Mouse (Mus musculus) cortical plate, adult 2 months (tissue): ENCODE results near the gene Scarf1. TPM values are rescaled to one million over a fixed set of nuclear protein-coding genes. Genes with fewer than 3 reads are reported as not detected.
A peak's percentile ranks its signal among the peaks of the same experiment; 100 is the strongest.
"Not testable (repeated sequence)": the region's sequence is repeated elsewhere in the genome, so short reads cannot be mapped to it uniquely, and the experiment has no call there.

Source experiments
- H3K27ac ChIP-seq: fragments of 200-500 bp; 2 replicates; pipeline ENCODE4 v1.5.1; 2012; ENCODE audit warnings: low read length, control low read depth, inconsistent platforms; ENCODE audit not compliant: insufficient read depth
- H3K4me1 ChIP-seq: fragments of 200-500 bp; 2 replicates; pipeline ENCODE4 v1.6.1; 2011; ENCODE audit warnings: low read length; ENCODE audit not compliant: control insufficient read depth, insufficient read depth
- H3K4me3 ChIP-seq: fragments of 200-500 bp; 2 replicates; pipeline ENCODE4 v1.5.1; 2011; ENCODE audit warnings: mild to moderate bottlenecking, low read length, control low read depth; ENCODE audit not compliant: insufficient read depth
- CTCF ChIP-seq: fragments of 200-500 bp; IDR thresholded peaks from 2 replicates; pipeline ENCODE4 v1.5.1; 2011; ENCODE audit warnings: mild to moderate bottlenecking, control low read depth, low read length; ENCODE audit not compliant: insufficient read depth; ENCODE audit errors: extremely low read depth
- POLR2A ChIP-seq: fragments of 200-500 bp; IDR thresholded peaks from 2 replicates; pipeline ENCODE4 v1.6.1; 2011; ENCODE audit warnings: mild to moderate bottlenecking, low read length, control low read depth; ENCODE audit not compliant: insufficient read depth; ENCODE audit errors: extremely low read depth
- polyA plus RNA-seq: library from polyadenylated mRNA; depleted of rRNA; stranded (reverse); fragments of >200 nt; gene quantifications from 2 replicates; pipeline ENCODE4 v1.2.3, GENCODE M21; 2012

Gene Scarf1
- polyA plus RNA-seq, 1 experiment: 3.2 TPM

DNA sequence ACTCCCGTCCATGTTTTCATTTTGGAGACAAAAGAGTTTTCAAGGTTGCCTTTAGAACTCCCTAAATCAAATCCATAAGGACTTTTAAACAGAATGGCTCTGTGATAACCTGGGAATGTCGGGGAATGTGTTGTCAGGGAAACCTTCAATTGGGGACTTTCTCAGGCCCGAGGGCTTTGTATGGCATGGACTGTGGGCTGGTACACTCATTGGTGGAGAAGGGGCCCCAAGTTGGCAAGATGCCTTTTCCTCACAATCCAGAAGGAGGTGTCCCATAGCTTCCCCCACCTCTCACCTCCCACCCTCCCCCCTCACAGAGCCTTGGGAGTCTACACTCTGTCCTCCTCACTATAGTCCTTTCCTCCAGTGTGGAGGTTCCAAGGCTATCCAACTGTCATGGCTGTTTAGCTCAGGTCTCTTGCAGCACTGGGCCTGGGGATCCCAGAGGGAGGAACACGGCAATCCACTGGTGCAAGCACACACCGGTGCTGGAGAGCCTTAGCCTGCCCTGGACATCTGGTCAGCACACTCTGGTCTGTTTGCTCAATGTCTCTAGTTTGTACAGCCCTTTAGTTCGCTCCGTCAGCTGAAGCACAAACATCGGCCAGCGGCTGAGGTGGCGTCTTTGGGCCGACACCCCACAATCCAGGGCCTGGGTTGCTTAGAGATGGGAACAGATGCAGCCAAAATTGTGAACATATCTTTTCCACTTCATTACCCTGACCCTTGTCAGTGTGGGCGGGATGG is 37.0 kb downstream of the Scarf1 start:
- Histone ChIP-seq H3K4me3 (no peak overlapping the region), H3K27ac (no peak overlapping the region), H3K4me1 (peaks cover 5% of the 10 kb centered on the region)
- TF ChIP-seq CTCF (no peak), POLR2A (no peak)

DNA sequence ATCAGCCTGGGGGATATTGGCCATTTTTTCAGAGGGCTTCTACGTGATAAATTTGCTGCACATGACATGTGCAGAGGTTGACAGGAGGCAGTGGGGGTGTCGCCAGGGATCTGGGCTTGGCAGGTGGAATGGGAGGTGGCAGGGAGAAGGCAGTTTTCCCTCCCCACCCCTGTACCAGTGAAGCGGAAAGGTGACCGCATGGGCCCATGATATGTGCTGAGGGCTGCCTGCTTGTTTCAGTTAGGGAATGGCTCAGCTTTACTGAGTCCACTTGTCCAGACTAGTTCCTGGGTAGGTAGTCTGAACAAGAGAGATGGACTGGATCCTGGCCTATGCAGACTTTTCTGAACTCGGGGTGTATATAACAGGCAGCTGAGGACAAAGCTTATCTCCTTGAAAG is 38.0 kb downstream of the Scarf1 start:
- Histone ChIP-seq H3K4me3 (no peak overlapping the region), H3K4me1 (peaks cover 5% of the 10 kb centered on the region), H3K27ac (peak overlapping the region; percentile 49; the same call in 1 of the 2 replicates)
- TF ChIP-seq CTCF: no peak
- TF ChIP-seq POLR2A: no peak

DNA sequence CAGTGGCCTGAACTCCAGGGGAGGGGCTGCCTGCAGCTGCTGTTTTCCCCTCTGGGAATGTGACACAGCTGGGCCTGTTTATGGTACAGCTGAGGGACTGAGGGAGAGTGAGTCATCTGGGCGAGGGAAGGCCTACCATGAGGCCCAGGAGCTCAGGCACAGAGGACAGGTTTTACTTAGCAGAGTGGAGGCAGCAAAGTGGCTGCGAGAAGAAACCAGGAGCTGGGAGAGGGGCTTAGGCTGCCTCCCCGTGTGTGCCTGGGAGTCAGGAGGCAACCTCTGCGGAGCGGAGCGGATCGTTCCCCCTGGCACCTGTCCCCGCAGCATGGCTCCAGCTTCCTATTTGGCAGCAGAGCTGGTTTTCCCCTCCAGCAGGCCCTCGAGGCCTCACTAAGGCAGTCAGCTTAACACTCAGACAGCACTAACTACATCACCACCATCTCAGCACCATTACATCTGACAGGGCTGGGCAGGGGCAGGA is 38.7 kb downstream of the Scarf1 start:
- Histone ChIP-seq H3K4me1 (peaks cover 5% of the 10 kb centered on the region), H3K27ac (peak overlapping the region; percentile 49), H3K4me3 (no peak overlapping the region)
- TF ChIP-seq CTCF: no peak
- TF ChIP-seq POLR2A: 0 out of 2 replicates have a peak, but pooled peaks have one; percentile 29

DNA sequence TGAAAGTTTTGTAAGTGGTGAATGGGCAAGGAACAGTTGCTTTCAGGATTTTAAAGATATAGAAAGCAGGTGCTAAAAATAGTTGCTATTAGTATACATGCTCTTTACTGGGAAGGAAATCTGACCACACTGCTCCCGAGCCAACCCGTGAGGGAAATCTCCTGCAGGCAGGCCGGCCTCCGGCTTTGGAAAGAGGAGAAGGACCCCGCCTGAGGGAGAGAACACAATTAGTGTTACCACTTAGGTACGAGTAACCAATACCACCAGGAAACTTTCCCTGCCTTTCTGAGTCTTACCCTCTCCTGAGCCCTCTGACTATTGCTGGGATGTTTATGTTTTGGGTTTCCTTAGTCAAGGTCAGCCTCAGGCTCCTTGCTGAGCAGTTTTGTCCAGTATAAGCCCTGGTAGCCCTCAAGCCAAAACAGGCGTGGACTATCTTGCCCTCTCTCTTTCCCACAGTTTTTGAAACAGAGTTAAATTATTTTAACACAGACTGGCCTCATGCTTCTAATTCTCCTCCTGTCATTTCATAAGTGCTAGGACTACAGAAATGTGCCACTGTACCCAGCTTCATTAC is 39.7 kb downstream of the Scarf1 start:
- TF ChIP-seq CTCF: no peak
- TF ChIP-seq POLR2A: no peak
- peaks cover 5% of the 10 kb centered on the region for H3K4me1 ChIP-seq
- no peak overlapping the region for H3K4me3 ChIP-seq
- H3K27ac ChIP-seq: no peak overlapping the region

DNA sequence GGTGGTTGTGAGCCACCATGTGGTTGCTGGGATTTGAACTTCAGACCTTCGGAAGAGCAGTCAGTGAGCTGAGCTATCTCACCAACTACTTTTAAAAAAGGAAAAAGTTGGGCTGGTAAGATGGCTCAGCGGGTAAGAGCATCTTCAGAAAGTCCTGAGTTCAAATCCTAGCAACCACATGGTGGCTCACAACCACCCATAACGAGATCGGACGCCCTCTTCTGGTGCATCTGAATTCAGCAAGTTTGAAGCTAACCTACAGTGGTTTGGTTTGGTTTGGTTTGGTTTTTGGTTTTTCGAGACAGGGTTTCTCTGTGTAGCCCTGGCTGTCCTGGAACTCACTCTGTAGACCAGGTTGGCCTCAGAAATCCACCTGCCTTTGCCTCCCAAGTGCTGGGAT is 42.7 kb downstream of the Scarf1 start:
- not testable (repeated sequence) for H3K4me3 ChIP-seq, H3K4me1 ChIP-seq, H3K27ac ChIP-seq

DNA sequence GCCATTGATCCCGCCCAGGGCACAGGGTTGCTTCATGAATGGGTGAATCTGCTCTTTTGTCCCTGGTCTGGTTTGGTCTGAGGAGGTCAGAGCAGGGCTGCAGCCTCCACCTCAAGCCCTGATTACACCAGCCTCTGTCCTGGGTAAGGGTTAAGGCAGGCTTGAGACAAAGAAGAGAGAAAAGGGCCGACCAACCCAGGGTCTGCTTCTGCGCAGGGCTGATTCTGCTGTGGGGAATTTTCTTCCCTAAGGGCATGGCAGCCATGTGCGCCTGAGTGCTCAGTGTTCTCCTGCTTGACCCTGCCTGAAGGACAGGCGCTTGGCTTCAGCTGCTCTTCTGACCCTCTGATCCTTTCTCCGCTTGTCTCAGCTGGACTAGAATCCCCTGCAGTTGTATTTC is 43.8 kb downstream of the Scarf1 start:
- Histone ChIP-seq H3K4me3 (no peak overlapping the region), H3K4me1 (no peaks in the 10 kb centered on the region), H3K27ac (no peak overlapping the region)
- TF ChIP-seq CTCF (no peak), POLR2A (no peak)

DNA sequence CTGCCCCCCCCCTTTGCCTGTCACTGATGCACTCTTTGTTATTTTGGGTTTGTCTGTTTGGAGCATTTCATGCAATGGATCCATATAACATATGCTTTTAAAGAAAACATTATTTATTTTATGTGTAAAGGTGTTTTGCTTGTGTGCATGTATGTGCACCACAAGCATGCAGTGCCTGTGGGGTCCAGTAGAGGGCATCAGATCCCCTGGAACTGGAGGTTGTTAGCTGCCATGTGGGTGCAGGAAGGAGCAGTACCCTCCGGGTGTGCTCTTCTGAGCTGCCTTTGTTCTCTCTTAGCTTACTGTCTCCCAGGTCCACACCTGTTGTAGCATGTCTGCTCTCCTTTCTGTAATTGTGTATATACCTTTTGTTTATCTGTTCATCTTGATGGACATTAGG is 44.8 kb downstream of the Scarf1 start:
- TF ChIP-seq CTCF (no peak), POLR2A (no peak)
- Histone ChIP-seq H3K27ac (no peak overlapping the region), H3K4me3 (no peak overlapping the region), H3K4me1 (no peaks in the 10 kb centered on the region)

DNA sequence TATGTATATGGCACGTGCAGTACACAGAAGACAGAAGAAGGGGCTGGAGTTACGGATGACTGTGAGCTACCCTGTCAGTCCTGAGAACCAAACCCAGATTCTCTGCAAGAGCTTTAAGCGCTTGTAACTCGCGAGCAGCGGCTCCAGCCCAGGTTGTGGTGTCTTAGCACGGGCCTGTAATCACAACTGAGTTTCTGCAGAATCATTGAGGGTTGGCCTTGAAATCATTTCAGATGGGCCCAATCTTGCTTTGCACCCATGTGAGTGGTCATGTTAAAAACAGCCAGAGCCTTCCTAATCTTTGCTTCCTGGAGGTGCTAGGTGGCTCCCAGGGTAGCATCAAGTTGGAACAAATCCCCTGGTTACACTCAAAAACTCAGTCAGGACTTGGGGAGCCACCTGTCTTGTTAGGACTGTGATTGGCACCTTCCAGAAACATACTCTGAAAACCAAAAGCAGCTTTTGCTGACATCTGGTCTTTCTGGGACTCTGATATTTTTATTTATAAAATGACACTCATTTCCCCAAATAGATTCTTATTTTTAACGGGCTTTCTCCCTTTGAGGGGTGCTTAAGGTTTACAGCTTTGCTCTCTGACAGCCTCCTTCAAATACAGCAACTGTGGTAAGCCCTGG is 46.6 kb downstream of the Scarf1 start:
- Histone ChIP-seq H3K4me3 (no peak overlapping the region), H3K27ac (no peak overlapping the region), H3K4me1 (no peaks in the 10 kb centered on the region; the same call in 1 of the 2 replicates)
- TF ChIP-seq POLR2A: no peak
- no peak for TF ChIP-seq CTCF

DNA sequence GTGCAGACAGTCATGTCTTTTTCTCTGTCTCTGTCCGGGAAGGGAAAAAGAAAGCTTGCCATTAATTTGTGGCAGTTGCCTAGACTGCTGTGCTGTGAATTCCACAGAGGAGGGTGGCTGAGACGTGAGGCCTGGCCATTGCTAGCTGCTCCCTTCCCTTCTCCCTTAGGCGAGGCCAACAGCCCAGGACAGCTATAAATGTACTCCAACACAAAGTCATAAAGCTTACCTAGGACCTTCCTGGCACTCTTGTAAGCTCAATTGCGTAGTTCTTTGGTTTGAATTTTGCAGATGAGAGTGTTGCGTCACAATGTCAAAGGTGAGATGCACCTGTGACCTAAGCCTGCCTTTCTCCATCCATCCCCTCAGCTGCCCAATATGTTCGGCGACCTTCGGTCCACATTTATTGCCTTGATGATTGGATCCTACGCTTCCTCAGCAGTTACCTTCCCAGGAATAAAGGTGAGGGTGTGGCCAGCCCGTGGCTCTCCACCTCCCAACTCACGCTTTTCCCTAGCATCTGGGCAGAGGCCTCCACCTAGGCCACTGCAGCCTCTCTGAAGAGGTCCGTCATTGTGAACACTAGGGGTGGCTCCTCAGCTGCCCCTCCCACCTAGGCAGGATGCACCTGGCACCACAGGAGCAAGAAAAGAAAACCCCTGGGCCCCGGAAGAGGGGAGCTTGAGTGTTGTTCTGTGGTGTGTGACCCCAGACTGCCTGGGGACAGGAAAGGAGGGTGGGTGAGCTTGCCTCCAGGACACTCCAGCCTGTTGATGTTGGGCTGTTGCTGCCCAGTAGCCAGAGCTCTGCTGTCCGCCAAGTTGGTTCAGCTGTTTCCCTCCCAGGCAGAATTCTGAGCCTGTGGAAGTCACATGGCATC is 47.4 kb downstream of the Scarf1 start:
- Histone ChIP-seq H3K4me3 (no peak overlapping the region), H3K4me1 (no peaks in the 10 kb centered on the region; the same call in 1 of the 2 replicates), H3K27ac (no peak overlapping the region)
- TF ChIP-seq CTCF (no peak), POLR2A (no peak)
